Mouse (Mus musculus) spleen, postnatal 36 days (tissue): Measurements from ENCODE around the gene Sorl1.

Source experiments
- DNase-seq, 2 experiments: peaks; one replicate each; pipeline ENCODE4 v3.0.0; 2022; ENCODE audit warnings: low spot score in 2 of 2, mixed read lengths in 1 of 2

Sorl1 gene

DNA sequence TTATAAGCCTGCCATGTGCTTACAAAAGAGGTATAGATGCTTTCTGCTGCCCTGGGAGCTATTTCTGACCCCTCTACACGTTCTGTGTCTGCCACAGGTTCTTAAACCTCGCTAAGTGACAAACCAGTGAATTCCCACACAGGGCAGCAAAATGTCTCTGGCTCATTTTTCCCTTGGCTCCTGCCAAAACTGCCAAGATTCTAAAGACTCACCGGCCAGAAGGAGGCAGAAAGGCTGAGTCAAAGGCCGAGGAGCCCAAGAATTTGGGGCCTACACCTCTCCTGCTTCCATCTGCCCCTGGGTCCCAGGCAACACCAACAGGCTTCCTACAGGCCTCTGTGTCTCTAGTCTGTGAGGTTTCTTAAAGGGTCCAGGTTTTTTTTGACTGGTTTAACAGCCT, 198.4 kb downstream of the Sorl1 start:
- DNase-seq, result no peak

DNA sequence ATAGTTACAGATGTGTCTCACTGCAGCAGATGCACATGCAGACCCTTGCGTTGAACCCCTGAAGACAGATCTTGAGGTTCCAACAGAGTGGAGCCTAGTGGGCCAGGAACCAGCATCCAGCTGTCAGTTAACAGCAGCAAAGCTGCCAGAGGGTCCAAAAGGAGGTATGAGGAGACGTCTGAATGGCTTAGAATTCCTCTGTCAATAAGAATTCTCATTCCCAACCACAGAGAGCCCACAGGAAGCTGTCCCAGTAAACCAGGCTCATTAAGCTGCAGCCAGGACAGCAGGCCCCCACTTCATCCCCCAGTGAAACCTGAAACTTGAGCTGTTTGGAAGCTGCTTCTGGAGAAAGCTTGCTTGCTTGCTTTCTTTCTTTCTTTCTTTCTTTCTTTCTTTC, 200.0 kb downstream of the Sorl1 start:
- DNase-seq, result no peak

DNA sequence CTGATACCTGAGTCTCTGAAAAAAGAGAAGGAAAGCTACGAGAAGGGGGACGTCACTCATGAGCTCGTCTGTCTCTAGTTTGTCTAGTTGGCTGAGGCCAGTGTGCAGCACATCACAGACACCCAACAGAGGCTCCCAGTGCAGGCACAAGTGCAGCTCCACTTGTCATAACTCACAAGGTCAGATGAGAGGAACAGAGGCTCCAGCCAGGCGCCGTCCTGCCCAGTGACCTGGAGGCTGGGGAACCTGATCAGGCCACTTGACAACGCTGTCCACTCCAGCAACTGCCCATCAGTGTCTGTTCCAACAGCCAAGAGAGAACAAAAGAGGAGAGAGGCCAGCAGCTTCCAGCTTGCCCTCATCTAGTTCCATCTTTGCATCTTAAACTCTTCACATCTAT, 201.7 kb downstream of the Sorl1 start:
- no peak for DNase-seq

DNA sequence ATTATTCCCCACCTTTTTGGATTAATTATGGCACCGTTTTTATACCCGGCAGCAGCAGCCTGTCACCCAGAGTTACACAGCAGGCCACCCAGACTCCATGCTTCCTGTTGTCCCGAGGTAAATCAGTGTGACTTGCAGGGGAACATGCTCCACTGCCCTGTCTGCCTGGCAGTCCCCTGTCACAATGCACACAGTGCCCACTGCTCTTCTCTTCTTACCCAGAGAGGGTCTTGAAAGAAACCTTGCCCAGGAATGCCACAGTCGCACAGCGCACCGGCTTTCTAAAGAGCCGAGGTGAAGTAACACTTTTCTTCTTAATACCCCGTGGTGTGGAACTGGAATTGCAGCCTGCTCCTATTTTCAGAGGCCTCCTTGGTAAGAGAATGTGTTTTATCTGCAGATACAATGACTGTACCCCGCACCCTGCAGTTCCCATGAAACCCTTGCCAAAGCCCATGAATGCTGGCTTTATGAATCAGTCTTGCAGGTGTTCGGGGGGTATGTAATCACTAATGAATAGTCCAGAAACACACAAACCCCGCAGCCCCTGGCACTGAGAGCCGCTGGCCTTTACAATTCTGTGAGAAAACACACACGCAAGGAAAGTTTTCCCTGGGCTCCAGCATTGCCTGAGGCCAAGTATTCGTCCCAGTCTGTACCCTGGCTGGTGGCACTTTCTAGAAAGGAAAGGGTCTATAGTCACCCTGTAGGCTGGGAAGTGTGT, 205.3 kb downstream of the Sorl1 start:
- no peak for DNase-seq

- no peak for DNase-seq
Measured at GRCm38 (mm10) chr9:41918155-41918554, 205.9 kb downstream of the Sorl1 start.

DNA sequence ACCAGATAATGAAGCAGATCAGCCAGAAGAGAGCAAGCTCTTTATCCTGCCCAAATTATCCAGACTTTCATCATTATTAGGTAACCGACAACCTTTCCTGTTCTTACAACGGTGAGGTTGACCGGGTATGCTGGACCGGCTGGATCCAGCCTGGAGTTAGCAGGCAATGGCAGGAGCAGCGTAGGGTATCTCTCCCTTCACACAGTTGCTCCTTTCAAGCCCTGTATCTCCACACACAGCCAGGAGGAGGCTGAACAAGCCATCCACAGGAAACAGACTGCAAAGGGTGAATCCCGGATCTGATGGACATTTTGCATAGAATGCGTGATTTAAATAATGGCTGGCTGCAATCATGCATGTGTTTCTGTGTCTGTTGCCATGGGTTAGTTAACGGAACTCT, 208.5 kb downstream of the Sorl1 start:
- DNase-seq, result no peak
